8 mouse cellular contexts compared by ENCODE assay signal in genomic region chr12:35674487-35674886, GRCm38 (mm10).
DNase-seq lines count a peak whose midpoint lies in the region; ATAC-seq lines count a peak whose summit lies in the region.

No protein-coding gene starts in this region.

- H3K4me1 ChIP-seq in hindbrain, embryonic 11.5 days (replicated peaks; ENCODE audit: control insufficient read depth, insufficient read depth, low read length) = no peaks in the 10 kb centered on the region
- H3K4me1 ChIP-seq in hindbrain, embryonic 12.5 days = no peaks in the 10 kb centered on the region

- no peaks in the 10 kb centered on the region for H3K36me3 ChIP-seq in hindbrain, embryonic 11.5 days (ENCODE audit: control insufficient read depth, insufficient read depth, low read length)
- H3K36me3 ChIP-seq in hindbrain, embryonic 12.5 days = no peaks in the 10 kb centered on the region
- no peaks in the 10 kb centered on the region for H3K36me3 ChIP-seq in splenic B cell, adult 2 months (ENCODE audit: control insufficient read depth, insufficient read depth, low read length, poor library complexity, severe bottlenecking)

- WGBS in hindbrain, embryonic 11.5 days = 49% methylated on average over 6 of the region's 6 CpGs
- 44% methylated on average over 6 of the region's 6 CpGs for WGBS in hindbrain, embryonic 12.5 days

- H3K9me3 ChIP-seq in hindbrain, embryonic 11.5 days (ENCODE audit: control insufficient read depth, low read length) = no peaks in the 10 kb centered on the region
- no peaks in the 10 kb centered on the region for H3K9me3 ChIP-seq in hindbrain, embryonic 12.5 days (replicated peaks)

- no peak overlapping the region for H3K9ac ChIP-seq in hindbrain, embryonic 11.5 days (ENCODE audit: low read depth, low read length)
- H3K9ac ChIP-seq in hindbrain, embryonic 12.5 days = no peak overlapping the region

- H3K27ac ChIP-seq in hindbrain, embryonic 11.5 days (ENCODE audit: low read depth, low read length) = no peak overlapping the region
- no peak overlapping the region for H3K27ac ChIP-seq in hindbrain, embryonic 12.5 days

- peak; percentile 21 for DNase-seq in hindbrain, embryonic 11.5 days (ENCODE audit: low spot score)
- peak; percentile 70 for DNase-seq in ES-CJ7 (ENCODE audit: low read depth, low spot score)
- DNase-seq in c-Kit-positive CD71-negative TER-119-negative erythroid progenitor cells, embryonic 14.5 days (ENCODE audit: low read depth) = peak; percentile 30
- peak; percentile 21 to 77 for DNase-seq in kidney, adult 8-10 months
- DNase-seq in lung, adult 18-20 months = peak; percentile 57 to 73
- DNase-seq in splenic B cell, adult 2 months (ENCODE audit: low read depth, low spot score) = peak; percentile 36

- H3K4me3 ChIP-seq in hindbrain, embryonic 11.5 days (ENCODE audit: low read depth, low read length) = no peak overlapping the region
- no peak overlapping the region for H3K4me3 ChIP-seq in hindbrain, embryonic 12.5 days

- no peaks in the 10 kb centered on the region for H3K27me3 ChIP-seq in hindbrain, embryonic 11.5 days (ENCODE audit: control insufficient read depth, insufficient read depth, low read length)
- no peaks in the 10 kb centered on the region for H3K27me3 ChIP-seq in hindbrain, embryonic 12.5 days
- no peaks in the 10 kb centered on the region for H3K27me3 ChIP-seq in splenic B cell, adult 2 months (ENCODE audit: control insufficient read depth, insufficient read depth, low read length, poor library complexity, severe bottlenecking)

- no peak for ATAC-seq in hindbrain, embryonic 11.5 days (ENCODE audit: low FRiP score)
- ATAC-seq in hindbrain, embryonic 12.5 days (ENCODE audit: low FRiP score) = no peak
- ATAC-seq in megakaryocyte, adult 5-6 weeks (ENCODE audit: poor library complexity, severe bottlenecking) = no peak

- H3K4me2 ChIP-seq in hindbrain, embryonic 11.5 days (replicated peaks; ENCODE audit: low read depth, low read length) = no peak overlapping the region
- no peak overlapping the region for H3K4me2 ChIP-seq in hindbrain, embryonic 12.5 days (replicated peaks)
